Mouse (Mus musculus) limb, embryonic 11.5 days (tissue): ENCODE results near the gene Dnah7c. TPM values are rescaled to one million over a fixed set of nuclear protein-coding genes. Genes with fewer than 3 reads are reported as not detected.

ENCODE experiments used
- ATAC-seq: fragments of 200-750 bp; cut with Nextera tagmentation; 2 replicates; pipeline ENCODE4 v1.8.0; 2017; ENCODE audit warnings: low read depth; ENCODE audit not compliant: insufficient number of reproducible peaks, low FRiP score, low TSS enrichment
- DNase-seq: peaks from one replicate; pipeline ENCODE4 v3.0.0-alpha.2; 2015; ENCODE audit warnings: low spot score
- H3K27ac ChIP-seq: fragments of 300-500 bp; sonication (generic); replicated peaks from 2 replicates; pipeline ENCODE4 v1.5.1; 2014; ENCODE audit warnings: low read depth, mild to moderate bottlenecking, low read length
- H3K27me3 ChIP-seq: fragments of 300-500 bp; sonication (generic); 2 replicates; pipeline ENCODE4 v1.6.1; 2014; ENCODE audit warnings: mild to moderate bottlenecking, low read length, mixed read lengths; ENCODE audit not compliant: control insufficient read depth, insufficient read depth
- H3K36me3 ChIP-seq: fragments of 300-500 bp; sonication (generic); 2 replicates; pipeline ENCODE4 v1.6.1; 2014; ENCODE audit warnings: mild to moderate bottlenecking, low read length, moderate library complexity, mixed read lengths; ENCODE audit not compliant: control insufficient read depth, insufficient read depth
- H3K4me1 ChIP-seq: fragments of 300-500 bp; sonication (generic); 2 replicates; pipeline ENCODE4 v1.6.1; 2014; ENCODE audit warnings: low read length, mixed read lengths; ENCODE audit not compliant: control insufficient read depth, insufficient read depth
- H3K4me2 ChIP-seq: fragments of 300-500 bp; sonication (generic); 2 replicates; pipeline ENCODE4 v1.6.1; 2014; ENCODE audit warnings: low read depth, mild to moderate bottlenecking, moderate library complexity; ENCODE audit not compliant: severe bottlenecking
- H3K4me3 ChIP-seq: fragments of 300-500 bp; sonication (generic); 2 replicates; pipeline ENCODE4 v1.5.1; 2014; ENCODE audit warnings: low read depth, low read length
- H3K9ac ChIP-seq: fragments of 300-500 bp; sonication (generic); 2 replicates; pipeline ENCODE4 v1.6.1; 2014; ENCODE audit warnings: mild to moderate bottlenecking, low read length
- H3K9me3 ChIP-seq: fragments of 300-500 bp; sonication (generic); 2 replicates; pipeline ENCODE4 v1.6.1; 2016; ENCODE audit warnings: low read length; ENCODE audit not compliant: control insufficient read depth
- WGBS: fragments of 180-500 bp; shearing (Covaris S2); extraction: QIAGEN DNeasy Blood & Tissue Kit; methylation state at CpG from one replicate; pipeline ENCODE4 v1.1.7; 2014; 5-methylcytosine and 5-hydroxymethylcytosine counted together
- polyA plus RNA-seq: library from polyadenylated mRNA; unstranded; fragments of >200 nt; fragmentation: Nextera tagmentation; extraction: Ambion mirVana; gene quantifications from 2 replicates; pipeline ENCODE4 v1.2.1, GENCODE M21; 2014

Gene Dnah7c
- polyA plus RNA-seq, 1 experiment from 2014 or later, result 0.16 TPM

DNA sequence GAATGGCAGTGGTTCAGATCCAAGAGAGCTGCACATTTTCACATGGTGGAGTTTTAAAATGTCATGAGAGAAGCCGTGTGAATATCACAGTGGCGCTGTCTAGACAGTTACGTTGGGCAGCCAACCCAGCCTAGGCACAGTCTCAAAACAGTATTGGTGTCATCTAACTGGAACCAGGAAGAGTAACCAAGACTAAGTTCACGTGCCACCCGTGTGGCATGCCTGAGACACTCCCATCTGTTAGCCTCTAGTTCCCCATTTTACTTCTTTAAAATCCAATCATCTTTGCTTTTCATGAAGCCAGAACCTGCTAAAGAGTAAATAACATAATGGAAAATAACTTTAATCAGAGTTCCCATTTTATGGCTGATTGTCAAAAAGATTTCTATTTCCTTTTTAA is 406.5 kb downstream of the Dnah7c start:
- Histone ChIP-seq H3K27me3 (no peaks in the 10 kb centered on the region), H3K27ac (no peak overlapping the region), H3K36me3 (peaks cover 10% of the 10 kb centered on the region; the same call in 1 of the 2 replicates), H3K9ac (no peak overlapping the region), H3K4me2 (no peak overlapping the region), H3K4me3 (no peak overlapping the region), H3K9me3 (no peaks in the 10 kb centered on the region), H3K4me1 (0 out of 2 replicates have a peak, but pooled peaks cover 4% of the 10 kb centered on the region)
- ATAC-seq (no peak), DNase-seq (no peak)
- WGBS, result 94% methylated on average over 5 of the region's 5 CpGs

DNA sequence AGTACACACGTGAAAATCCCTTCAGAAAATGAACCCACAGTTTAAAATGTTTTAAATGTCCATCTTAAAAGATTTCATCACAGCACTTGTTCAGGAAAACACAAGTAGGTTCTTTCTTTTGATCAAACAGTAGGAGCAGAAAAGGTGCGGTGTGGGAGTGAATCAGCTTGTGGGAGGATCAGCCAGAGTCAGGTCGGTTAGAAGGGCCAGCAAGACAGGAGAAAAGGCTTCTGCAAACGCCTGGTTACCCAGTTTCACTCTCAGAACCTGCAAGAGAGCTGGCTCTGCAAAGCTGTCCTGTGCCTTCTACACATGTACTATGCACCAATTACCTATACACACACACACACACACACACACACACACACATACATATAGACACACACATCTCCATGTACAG is 418.0 kb downstream of the Dnah7c start:
- no peak for ATAC-seq

DNA sequence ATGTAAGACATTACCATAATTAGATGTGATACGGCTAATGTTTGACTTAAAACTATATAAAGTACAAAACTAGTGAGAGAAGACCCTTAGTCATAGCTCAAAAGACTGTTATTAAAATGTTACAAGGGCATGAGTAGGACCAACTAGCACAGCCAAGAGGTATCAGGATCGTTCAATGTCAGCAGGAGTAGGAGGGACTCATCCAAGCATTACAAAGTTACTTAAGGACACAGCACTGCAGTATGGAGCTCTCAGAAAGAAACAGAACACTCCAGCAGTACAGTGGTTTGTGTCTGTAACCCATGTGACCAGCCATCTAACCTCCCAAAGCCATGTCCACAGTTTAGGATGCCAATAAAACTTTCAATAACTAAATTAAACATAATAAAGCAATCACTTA is 418.9 kb downstream of the Dnah7c start:
- Histone ChIP-seq H3K9ac (no peak overlapping the region), H3K4me1 (no peaks in the 10 kb centered on the region), H3K4me3 (no peak overlapping the region), H3K27ac (no peak overlapping the region), H3K4me2 (no peak overlapping the region), H3K27me3 (no peaks in the 10 kb centered on the region), H3K36me3 (no peaks in the 10 kb centered on the region), H3K9me3 (no peaks in the 10 kb centered on the region)
- ATAC-seq (no peak), DNase-seq (no peak)
- 94% methylated on average over 2 of the region's 2 CpGs for WGBS

More for the DNA sequence above, 418.0 kb downstream of the Dnah7c start:
- no peaks in the 10 kb centered on the region for H3K36me3 ChIP-seq
- no peak overlapping the region for H3K4me3 ChIP-seq
- no peak overlapping the region for H3K27ac ChIP-seq
- H3K4me2 ChIP-seq, result no peak overlapping the region
- H3K27me3 ChIP-seq, result no peaks in the 10 kb centered on the region
- H3K9ac ChIP-seq, result no peak overlapping the region
- no peak for DNase-seq
- no peaks in the 10 kb centered on the region for H3K4me1 ChIP-seq
- WGBS, result 60% methylated on average over 4 of the region's 4 CpGs
- no peaks in the 10 kb centered on the region for H3K9me3 ChIP-seq

DNA sequence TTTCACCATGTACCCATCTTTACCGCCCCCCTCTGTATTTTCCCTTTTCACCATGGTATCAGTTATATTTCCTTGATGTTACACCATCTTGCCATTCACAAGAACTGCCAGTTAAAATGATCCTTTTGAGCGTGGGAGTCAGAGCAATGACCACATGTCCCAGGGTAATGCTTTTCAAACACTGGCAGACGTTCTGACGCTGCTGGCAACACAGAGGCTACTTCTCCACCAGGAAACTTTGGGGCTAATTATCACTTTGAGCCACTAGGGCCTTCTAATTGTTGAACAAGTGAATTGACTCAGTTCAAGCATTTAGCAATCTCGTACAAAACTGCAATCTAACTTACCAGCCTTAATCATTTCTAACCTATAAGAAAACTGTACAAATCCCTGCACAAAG is 419.8 kb downstream of the Dnah7c start:
- Histone ChIP-seq H3K36me3 (no peaks in the 10 kb centered on the region), H3K4me3 (no peak overlapping the region), H3K27ac (no peak overlapping the region), H3K9ac (no peak overlapping the region), H3K9me3 (no peaks in the 10 kb centered on the region), H3K4me2 (no peak overlapping the region), H3K27me3 (no peaks in the 10 kb centered on the region), H3K4me1 (no peaks in the 10 kb centered on the region)
- 39% methylated on average over 5 of the region's 5 CpGs for WGBS
- no peak for DNase-seq
- no peak for ATAC-seq

DNA sequence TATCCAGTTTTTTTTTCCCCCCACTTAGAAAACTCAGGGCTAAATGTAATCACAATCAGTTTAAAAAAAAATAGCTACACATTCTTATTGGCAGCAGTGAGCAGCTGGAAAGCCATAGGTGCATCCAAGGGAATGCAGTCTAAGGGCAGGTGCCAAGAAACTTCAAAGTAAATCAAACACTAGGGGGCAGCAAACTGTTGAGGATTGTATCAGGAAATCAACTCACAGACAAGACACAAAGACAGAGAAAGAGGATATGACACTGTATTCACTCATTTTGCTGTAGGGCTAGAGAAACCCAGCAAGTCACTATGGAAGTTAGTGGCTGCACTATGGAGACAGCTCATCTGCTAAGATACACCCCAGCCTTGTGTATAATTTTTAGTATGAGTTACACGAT is 424.4 kb downstream of the Dnah7c start:
- DNase-seq, result peak; percentile 39
- peaks cover 5% of the 10 kb centered on the region; the same call in 1 of the 2 replicates for H3K4me1 ChIP-seq
- H3K27ac ChIP-seq, result no peak overlapping the region
- no peak for ATAC-seq
- WGBS, result 77% methylated on average over 1 of the region's 1 CpGs
- H3K36me3 ChIP-seq, result no peaks in the 10 kb centered on the region
- no peak overlapping the region for H3K4me2 ChIP-seq
- no peak overlapping the region for H3K4me3 ChIP-seq
- H3K9me3 ChIP-seq, result no peaks in the 10 kb centered on the region
- no peaks in the 10 kb centered on the region for H3K27me3 ChIP-seq
- no peak overlapping the region for H3K9ac ChIP-seq

DNA sequence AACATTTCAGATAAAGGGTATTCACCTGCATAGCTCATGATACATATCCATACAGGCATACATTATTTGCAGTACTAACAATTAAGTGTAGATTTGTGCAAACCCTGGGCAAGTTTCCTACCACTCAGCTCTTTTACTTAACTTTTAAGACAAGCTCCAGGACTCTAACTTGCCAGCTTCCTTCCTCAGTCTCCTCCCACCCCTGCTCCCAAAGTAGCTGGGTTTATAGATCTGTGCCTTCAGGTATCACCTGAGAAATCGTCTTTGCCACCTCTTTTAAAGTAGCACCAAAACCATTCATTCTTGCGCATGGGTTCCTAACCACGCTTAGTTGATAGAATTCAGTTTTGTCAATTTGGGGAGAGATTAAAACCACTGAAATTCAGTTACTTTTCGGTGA is 426.2 kb downstream of the Dnah7c start:
- peak overlapping the region; percentile 46 for H3K4me2 ChIP-seq
- DNase-seq, result no peak
- peaks cover 5% of the 10 kb centered on the region; the same call in 1 of the 2 replicates for H3K4me1 ChIP-seq
- H3K27ac ChIP-seq, result no peak overlapping the region
- WGBS, result 53% methylated on average over 4 of the region's 4 CpGs
- no peak overlapping the region for H3K9ac ChIP-seq
- no peaks in the 10 kb centered on the region for H3K27me3 ChIP-seq
- H3K4me3 ChIP-seq, result no peak overlapping the region; the same call in 1 of the 2 replicates
- no peaks in the 10 kb centered on the region for H3K36me3 ChIP-seq
- no peaks in the 10 kb centered on the region for H3K9me3 ChIP-seq
- no peak for ATAC-seq

DNA sequence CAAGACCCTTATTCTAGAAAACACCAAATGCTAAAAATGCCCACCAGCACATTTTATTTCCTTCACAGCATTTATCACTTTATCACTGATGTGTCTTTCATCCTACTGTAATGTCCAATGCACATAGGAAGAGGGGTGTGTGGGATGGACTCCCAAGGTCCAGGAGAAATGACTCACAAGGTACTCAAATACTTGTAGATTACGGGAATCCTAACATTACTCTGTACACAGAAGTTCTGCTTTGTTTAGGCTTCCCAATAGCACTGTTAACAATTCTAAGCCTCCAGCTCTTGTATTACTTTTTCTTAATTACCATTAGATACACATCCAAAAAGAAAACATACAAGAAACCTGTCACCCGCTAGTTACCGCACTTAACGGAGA is 426.8 kb downstream of the Dnah7c start:
- Histone ChIP-seq H3K4me3 (peak overlapping the region; percentile 87), H3K27me3 (no peaks in the 10 kb centered on the region), H3K36me3 (no peaks in the 10 kb centered on the region), H3K4me2 (peak overlapping the region; percentile 46), H3K27ac (peak overlapping the region; percentile 98; the same call in 1 of the 2 replicates), H3K9me3 (no peaks in the 10 kb centered on the region), H3K9ac (peak overlapping the region; percentile 100), H3K4me1 (peaks cover 5% of the 10 kb centered on the region; the same call in 1 of the 2 replicates)
- 1% methylated on average over 4 of the region's 4 CpGs for WGBS
- no peak for ATAC-seq
- no peak for DNase-seq

DNA sequence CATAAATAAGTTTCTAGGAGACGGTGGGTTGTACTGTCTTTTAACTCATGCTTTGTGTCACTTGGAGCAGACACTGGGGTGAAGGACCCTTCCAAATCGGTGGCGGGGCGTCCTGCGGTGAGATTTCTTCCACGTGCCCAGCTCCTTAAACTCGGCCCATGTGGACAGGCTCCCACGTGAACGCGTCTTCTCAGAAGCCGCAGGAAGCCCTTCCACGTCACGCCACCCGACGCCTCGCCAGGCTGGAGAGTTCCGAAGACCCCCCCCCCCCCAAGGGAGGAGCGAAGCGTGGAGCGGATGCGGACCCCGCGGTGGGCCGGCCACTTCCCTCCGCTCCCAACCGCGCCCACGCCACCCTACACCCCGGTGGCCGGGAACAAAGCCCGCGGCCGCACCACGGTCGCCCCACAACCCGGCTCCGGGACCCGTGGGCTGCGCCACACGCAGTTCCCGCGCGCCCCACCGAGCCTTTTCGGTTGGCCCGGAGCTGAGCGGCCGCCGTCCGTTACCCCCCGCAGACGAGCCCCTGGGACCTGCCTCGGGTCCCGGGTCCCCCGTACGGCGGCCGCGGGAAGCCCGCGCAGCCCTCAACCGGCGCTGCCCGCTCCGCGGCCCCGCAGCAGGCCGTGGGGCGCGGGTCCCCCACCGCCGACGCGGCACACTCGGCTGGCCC is 427.3 kb downstream of the Dnah7c start:
- Histone ChIP-seq H3K36me3 (no peaks in the 10 kb centered on the region), H3K4me3 (peak overlapping the region; percentile 87), H3K4me2 (peak overlapping the region; percentile 46), H3K4me1 (peaks cover 5% of the 10 kb centered on the region; the same call in 1 of the 2 replicates), H3K9me3 (no peaks in the 10 kb centered on the region), H3K27ac (peak overlapping the region; percentile 98), H3K27me3 (no peaks in the 10 kb centered on the region), H3K9ac (peak overlapping the region; percentile 100)
- DNase-seq, result peak; percentile 82
- ATAC-seq, result peak; percentile 48
- WGBS, result under 1% methylated on average over 71 of the region's 75 CpGs
